Mouse (Mus musculus) ES-E14 (cell line): ENCODE data around the gene Traf3ip1. TPM values are rescaled to one million over a fixed set of nuclear protein-coding genes. Genes with fewer than 3 reads are reported as not detected.

Source experiments
- DNase-seq: peaks from one replicate; pipeline ENCODE4 v3.0.0-alpha.2; 2013; ENCODE audit warnings: low read depth, low spot score
- H3K27ac ChIP-seq: 2 replicates; pipeline ENCODE4 v1.5.1; 2012; ENCODE audit warnings: low read depth, mild to moderate bottlenecking, low read length, moderate library complexity, mixed read lengths; ENCODE audit not compliant: poor library complexity, insufficient read depth, severe bottlenecking
- H3K36me3 ChIP-seq: 2 replicates; pipeline ENCODE4 v1.6.1; 2012; ENCODE audit warnings: mild to moderate bottlenecking, low read length, moderate library complexity, mixed read lengths; ENCODE audit not compliant: control insufficient read depth, poor library complexity, insufficient read depth, severe bottlenecking
- H3K4me1 ChIP-seq, 2 experiments: fragments of 150-350 bp in 1 of 2; sonication (generic) in 1 of 2; 2 replicates each; pipeline ENCODE4 v1.6.1; 2012; ENCODE audit warnings: low read length in 2 of 2, mild to moderate bottlenecking in 1 of 2, mixed read lengths in 1 of 2; ENCODE audit not compliant: control insufficient read depth in 2 of 2, insufficient read depth in 2 of 2, poor library complexity in 1 of 2
- H3K4me3 ChIP-seq, 2 experiments: fragments of 150-350 bp in 1 of 2; sonication (generic) in 1 of 2; 2 replicates each; pipeline ENCODE4 v1.5.1; 2012; ENCODE audit warnings: low read length in 2 of 2, low read depth in 1 of 2, mild to moderate bottlenecking in 1 of 2, mixed read lengths in 1 of 2; ENCODE audit not compliant: insufficient read depth in 1 of 2, poor library complexity in 1 of 2, severe bottlenecking in 1 of 2
- H3K9ac ChIP-seq: 2 replicates; pipeline ENCODE4 v1.6.1; 2012; ENCODE audit warnings: low read depth, mild to moderate bottlenecking, low read length, mixed read lengths; ENCODE audit not compliant: poor library complexity, insufficient read depth, severe bottlenecking
- H3K9me3 ChIP-seq: fragments of 150-350 bp; sonication (generic); 2 replicates; pipeline ENCODE4 v1.6.1; 2012; ENCODE audit warnings: low read depth, mild to moderate bottlenecking, low read length; ENCODE audit not compliant: control insufficient read depth, insufficient read depth
- CHD2 ChIP-seq: IDR thresholded peaks from 2 replicates; pipeline ENCODE4 v1.6.1; 2014; ENCODE audit warnings: mild to moderate bottlenecking, low read depth, low read length, inconsistent platforms
- HCFC1 ChIP-seq: IDR thresholded peaks from 2 replicates; pipeline ENCODE4 v1.6.1; 2012; ENCODE audit warnings: low read length, inconsistent platforms, borderline replicate concordance; ENCODE audit not compliant: insufficient read depth
- MAFK ChIP-seq: IDR thresholded peaks from 2 replicates; pipeline ENCODE4 v1.6.1; 2014; ENCODE audit warnings: mild to moderate bottlenecking, low read depth, low read length, inconsistent platforms; ENCODE audit not compliant: insufficient read depth
- ZC3H11A ChIP-seq: IDR thresholded peaks from 2 replicates; pipeline ENCODE4 v1.6.1; 2012; ENCODE audit warnings: low read depth, mild to moderate bottlenecking, inconsistent platforms, low read length, borderline replicate concordance
- ZNF384 ChIP-seq: IDR thresholded peaks from 2 replicates; pipeline ENCODE4 v1.6.1; 2012; ENCODE audit warnings: low read depth, low read length, inconsistent platforms
- in situ Hi-C, 2 experiments: fragments of 600-800 bp; cut with MboI; formaldehyde crosslinking; loops; one replicate each; pipeline ENCODE4 v1.15.1; 2025; ENCODE audit warnings: low sequenced_read_pairs in 2 of 2, inconsistent platforms in 1 of 2; ENCODE audit not compliant: unreplicated experiment in 2 of 2
- total RNA-seq: library from RNA; depleted of rRNA; stranded (reverse); fragments of 300-350 nt; gene quantifications from 2 replicates; pipeline ENCODE4 v1.2.3, GENCODE M21; 2012

The Traf3ip1 gene
- total RNA-seq, 1 experiment = 7.9 TPM

DNA sequence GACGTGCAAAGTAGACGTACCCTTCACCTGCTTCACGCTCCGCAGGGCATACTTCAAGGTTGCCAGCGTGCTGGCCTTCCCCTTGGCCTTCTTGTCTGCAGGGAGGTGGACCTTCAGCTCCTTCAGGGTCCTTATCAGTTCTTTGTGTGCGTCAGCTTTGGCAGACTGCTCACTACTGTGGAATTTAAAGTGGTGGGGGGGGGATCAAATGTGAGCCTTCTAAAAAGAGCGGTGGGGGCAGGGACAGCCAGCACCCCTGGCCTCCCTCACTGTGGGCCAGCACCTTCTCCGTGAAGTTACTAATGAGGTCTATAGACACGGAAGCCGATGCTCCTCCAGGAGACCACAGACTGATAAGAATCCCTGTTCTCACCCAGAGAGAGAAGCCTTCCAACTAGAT, 45.8 kb upstream of the Traf3ip1 start:
- H3K27ac ChIP-seq = no peak overlapping the region
- no peak for DNase-seq
- no peaks in the 10 kb centered on the region for H3K36me3 ChIP-seq
- H3K9me3 ChIP-seq = no peaks in the 10 kb centered on the region
- in situ Hi-C loops = no loop called here
- no peak for TF ChIP-seq ZC3H11A
- TF ChIP-seq HCFC1 = no peak
- TF ChIP-seq CHD2 = no peak
- TF ChIP-seq ZNF384 = no peak
- TF ChIP-seq MAFK = no peak
- no peak overlapping the region for H3K9ac ChIP-seq
- no peak overlapping the region for H3K4me3 ChIP-seq
- no peaks in the 10 kb centered on the region for H3K4me1 ChIP-seq

DNA sequence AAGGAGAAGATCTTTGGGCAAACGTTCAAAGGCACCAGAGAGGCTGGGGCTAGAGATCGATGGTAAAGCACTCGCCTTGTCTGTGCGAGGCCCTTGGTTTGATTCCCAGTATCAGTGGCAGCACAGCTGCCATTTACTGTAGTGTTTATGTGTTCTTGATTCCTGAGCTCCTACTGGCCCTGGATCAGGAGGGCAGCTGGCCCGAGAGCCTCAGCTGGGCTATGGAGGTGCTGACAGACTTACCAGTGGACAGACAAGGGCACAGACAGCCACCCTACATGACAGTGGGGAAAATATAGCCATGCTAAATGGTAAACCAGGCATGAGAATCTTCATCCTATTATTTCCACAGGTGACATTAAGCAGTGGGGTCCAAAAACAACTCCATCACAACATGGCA, 43.6 kb upstream of the Traf3ip1 start:
- no peak for DNase-seq
- H3K27ac ChIP-seq = no peak overlapping the region
- in situ Hi-C loops = no loop called here

DNA sequence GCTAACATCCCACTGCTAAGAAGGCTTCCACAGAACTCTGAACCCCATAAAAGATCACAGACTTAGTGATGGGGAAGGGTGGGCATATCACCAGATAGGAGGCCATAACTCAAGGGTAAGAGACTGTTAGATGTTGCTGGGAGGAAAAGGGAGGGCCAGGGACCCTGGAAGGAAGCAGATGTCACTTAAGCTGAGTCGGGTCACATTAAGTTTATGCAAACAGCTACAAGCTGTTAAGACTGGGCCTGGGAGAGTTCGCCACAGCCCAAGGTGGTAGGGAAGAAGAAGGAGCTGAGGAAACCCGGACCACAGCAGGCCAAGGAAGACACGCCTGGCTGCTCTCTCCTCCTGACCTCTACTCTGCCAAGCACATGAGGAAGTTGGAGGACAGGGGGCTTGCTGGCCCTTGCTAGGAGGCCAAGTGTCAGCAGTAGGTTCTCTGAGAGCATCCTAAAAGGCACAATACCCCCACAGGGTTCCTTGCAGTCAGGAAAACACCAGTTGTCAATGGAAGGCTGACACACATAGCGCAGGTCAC, 42.8 kb upstream of the Traf3ip1 start:
- in situ Hi-C loops = no loop called here

More for the DNA sequence above, 43.6 kb upstream of the Traf3ip1 start:
- TF ChIP-seq HCFC1 (no peak), CHD2 (no peak), MAFK (no peak), ZC3H11A (no peak), ZNF384 (no peak)
- Histone ChIP-seq H3K9ac (no peak overlapping the region), H3K4me1 (no peaks in the 10 kb centered on the region), H3K9me3 (no peaks in the 10 kb centered on the region), H3K36me3 (no peaks in the 10 kb centered on the region), H3K4me3 (no peak overlapping the region)

DNA sequence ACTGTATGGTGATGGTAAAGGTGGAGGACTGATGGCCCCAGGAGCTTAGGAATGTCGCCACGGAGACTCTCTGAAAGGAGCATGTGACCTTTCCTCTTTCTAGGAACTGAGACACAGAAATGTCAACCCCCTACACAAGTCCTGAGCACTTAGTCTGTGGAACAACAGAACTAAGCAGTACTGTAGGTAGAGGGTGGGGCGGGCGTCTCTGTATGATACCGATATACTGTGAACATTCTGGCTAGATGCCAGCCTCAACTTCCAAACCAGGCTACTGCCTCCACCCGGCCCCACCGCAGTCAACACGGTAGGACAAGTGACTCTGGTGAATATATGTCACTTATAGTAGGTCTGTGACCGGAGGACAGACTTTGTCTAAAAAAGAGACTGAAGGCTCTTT, 40.5 kb upstream of the Traf3ip1 start:
- no peaks in the 10 kb centered on the region; a peak in 1 of 4 replicates for H3K4me1 ChIP-seq
- in situ Hi-C loops = no loop called here
- H3K4me3 ChIP-seq = no peak overlapping the region
- H3K9me3 ChIP-seq = no peaks in the 10 kb centered on the region
- H3K36me3 ChIP-seq = no peaks in the 10 kb centered on the region
- no peak overlapping the region for H3K9ac ChIP-seq
- no peak overlapping the region for H3K27ac ChIP-seq
- no peak for TF ChIP-seq CHD2
- DNase-seq = no peak

More for the DNA sequence above, 42.8 kb upstream of the Traf3ip1 start:
- TF ChIP-seq ZC3H11A (no peak), ZNF384 (no peak), MAFK (no peak), CHD2 (no peak), HCFC1 (no peak)
- H3K27ac ChIP-seq = no peak overlapping the region
- no peaks in the 10 kb centered on the region for H3K9me3 ChIP-seq
- no peaks in the 10 kb centered on the region for H3K4me1 ChIP-seq
- no peaks in the 10 kb centered on the region for H3K36me3 ChIP-seq
- DNase-seq = no peak
- H3K4me3 ChIP-seq = no peak overlapping the region
- no peak overlapping the region for H3K9ac ChIP-seq

DNA sequence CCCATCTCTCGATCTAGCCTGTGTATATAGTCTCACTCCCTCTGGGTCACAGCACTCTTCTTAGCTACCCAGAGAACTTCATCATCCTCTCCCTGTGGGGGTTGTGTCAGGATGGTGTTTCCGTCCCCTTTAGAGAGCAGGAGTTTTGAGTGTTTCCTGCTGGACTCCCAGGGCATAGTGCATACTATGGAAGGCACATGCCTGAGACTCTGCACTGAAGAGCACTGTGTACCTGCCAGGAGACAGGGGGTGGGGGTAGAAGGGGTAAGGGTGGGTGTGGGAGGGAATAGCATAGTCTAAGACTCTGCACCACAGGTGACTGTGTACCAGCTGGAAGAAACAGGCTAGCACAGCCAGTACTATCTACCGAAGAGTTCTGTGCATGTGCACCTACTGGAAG, 40.1 kb upstream of the Traf3ip1 start:
- in situ Hi-C loops = no loop called here
- Histone ChIP-seq H3K4me1 (no peaks in the 10 kb centered on the region; a peak in 1 of 4 replicates), H3K36me3 (no peaks in the 10 kb centered on the region), H3K4me3 (no peak overlapping the region), H3K9me3 (no peaks in the 10 kb centered on the region), H3K27ac (no peak overlapping the region), H3K9ac (no peak overlapping the region)
- TF ChIP-seq CHD2 = no peak
- no peak for TF ChIP-seq ZNF384
- TF ChIP-seq HCFC1 = no peak
- no peak for TF ChIP-seq MAFK
- TF ChIP-seq ZC3H11A = no peak
- no peak for DNase-seq
